Mouse (Mus musculus) heart, postnatal 10 days (tissue): ENCODE measurements around the gene Fpgs. TPM values are rescaled to one million over a fixed set of nuclear protein-coding genes. Genes with fewer than 3 reads are reported as not detected.

Experiments
- DNase-seq, 2 experiments: peaks; one replicate each; pipeline ENCODE4 v3.0.0; 2021
- intact Hi-C: fragments of 180-260 bp; cut with DNase I; formaldehyde crosslinking; loops from one replicate; pipeline ENCODE4 v1.15.1; 2025
- total RNA-seq, 2 experiments: library from RNA; stranded (reverse); gene quantifications; 2 replicates each; pipeline ENCODE4 v1.2.3; 2021

The Fpgs gene
- total RNA-seq, 2 experiments from 2014 or later, result 9.9 to 11.7 TPM

DNA sequence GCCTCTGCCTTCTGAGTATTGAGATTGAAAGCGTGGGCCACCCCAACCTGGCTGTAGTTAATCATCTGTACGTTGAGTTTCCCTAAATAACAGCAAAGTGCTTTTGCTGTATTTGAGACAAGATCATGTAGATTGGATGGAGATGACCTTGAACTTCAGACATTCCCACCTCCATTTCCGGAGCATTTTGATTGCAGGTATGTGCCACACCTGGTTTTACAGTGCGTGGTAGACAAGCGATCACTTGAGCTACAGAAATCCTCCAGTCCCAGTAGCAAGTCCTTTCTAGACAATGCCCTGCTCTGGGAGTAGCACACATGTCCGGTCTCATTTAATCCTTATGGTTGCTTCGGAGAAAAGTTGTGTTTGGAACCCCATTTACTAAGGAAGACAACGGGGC lies 899 bp downstream of the Fpgs start:
- no peak for DNase-seq
- intact Hi-C loops, result no loop called here

DNA sequence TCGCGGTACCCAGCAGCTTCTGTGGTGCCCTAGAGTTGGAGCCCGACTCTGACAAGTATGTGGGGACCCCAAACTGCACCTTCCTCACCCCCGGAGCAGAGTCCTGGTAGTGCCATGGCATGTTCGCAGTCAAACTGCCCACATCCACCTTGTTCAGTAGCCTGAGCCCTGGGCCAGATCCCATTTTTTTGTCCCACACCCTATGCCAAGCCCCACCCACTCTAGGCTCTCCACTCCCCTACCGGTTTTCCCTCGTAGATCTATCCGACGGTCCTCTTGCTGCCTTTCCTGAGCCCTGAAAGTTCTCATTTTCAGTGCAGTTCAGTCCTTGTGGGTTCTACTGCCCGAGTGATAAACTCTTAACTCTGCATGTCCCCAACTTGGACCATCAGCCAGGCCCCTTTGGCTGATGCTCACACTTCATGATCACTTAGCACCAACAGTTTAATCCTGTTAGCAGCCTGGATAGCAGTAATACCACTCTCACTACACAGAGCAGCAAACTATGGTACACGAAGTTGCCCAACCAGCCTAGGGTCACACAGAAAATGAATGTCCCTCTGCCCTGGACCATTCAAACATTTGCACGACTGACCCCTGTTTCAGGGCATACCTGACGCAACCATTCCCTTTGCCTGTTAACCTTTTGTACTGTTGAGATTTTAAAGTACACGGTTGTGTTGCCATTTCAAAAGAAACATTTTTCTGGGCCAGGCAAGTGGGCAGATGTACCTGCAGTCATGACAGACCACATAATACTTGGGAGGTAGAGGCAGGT lies 2.8 kb downstream of the Fpgs start:
- intact Hi-C loops, result no loop called here
- DNase-seq, result no peak

DNA sequence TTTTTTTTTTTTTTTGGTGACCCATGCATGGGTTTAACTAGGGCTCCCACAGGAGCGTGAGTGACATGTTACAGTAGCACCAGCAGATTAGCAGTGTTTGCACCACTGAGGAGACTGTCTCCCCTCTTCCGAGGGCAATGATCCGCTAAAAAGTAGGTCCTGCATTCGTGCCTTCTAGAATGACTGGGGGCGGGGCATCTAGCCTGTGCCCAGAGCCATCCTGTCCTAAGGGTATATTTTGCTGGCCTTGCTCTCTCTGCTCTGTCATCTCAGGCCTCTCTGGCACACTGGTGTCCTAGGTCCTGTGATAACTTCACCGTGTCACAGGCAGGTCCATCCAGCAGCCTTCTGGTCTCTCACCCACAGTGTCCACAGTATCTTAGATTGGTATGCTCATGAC lies 4.3 kb downstream of the Fpgs start:
- DNase-seq, result no peak
- intact Hi-C loops, result no loop called here

DNA sequence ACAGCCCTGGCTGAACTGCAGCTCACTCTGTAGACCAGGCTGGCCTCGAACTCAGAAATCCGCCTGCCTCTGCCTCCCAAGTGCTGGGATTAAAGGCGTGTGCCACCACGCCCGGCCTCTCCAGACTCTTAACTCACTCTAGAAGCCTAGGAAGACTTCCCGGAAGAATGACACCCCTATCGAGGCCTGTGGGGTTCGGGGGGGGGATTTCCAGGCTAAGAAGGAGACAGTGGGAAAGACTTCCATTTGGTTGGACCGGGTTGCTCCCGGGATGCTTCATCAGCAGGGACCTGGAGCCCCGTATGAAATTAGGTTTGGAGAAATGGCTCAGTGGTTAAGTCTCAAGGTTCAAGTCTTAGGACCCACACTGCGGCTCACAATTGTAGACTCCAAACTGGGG lies 9.3 kb downstream of the Fpgs start:
- intact Hi-C loops, result no loop called here
- no peak for DNase-seq

DNA sequence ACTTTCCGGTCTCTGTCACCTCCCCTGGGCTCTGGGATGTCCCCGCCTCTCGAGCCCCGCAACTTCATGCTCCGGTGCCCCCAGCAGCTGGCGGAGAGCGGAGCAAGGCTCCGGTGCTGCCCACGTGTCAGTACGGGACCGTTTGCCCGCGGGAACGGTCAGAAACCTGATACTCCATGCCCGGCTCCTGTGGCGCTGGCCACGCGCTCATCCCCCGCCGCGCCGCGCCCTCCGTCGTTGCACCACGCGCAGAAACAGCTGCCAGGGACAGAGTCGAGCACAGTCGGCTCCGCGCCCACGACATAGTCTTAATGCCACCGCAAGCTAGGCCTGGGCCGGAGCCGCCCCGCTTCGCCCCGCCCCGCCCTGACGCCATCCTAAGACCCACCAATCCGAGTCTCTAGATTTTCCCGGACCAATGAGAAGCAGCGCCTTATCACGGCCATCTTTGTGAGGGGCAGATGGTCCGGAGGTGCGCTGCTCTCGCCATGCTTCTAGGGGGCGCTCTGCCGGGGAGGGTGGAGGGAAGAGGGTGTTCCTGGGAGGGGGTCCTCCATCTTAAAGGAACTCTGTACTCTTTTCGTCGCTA lies 10.0 kb downstream of the Fpgs start:
- intact Hi-C loops, result no loop called here
- DNase-seq, result peak; percentile 97 to 98

DNA sequence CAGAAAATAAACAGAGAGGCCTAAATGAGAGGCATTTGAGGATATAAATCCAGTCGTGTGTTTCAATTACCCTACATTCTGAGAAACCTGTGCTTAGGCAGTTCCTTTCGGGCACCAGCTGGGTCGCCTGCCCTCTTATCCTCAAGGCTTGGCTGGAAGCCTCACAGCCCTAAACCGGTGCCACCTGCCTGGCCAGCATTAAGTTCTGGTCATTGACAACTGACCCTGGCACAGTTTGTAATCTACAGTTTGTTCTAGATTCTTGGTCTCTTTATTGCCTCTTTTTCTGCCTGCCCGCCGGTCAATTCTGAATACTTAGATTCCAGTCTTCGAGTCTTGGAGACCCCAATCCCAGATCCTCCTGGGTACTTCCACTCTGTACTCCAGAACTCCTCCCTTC lies 10.7 kb downstream of the Fpgs start:
- peak in 1 of 2 experiments; percentile 37 for DNase-seq
- intact Hi-C loops, result no loop called here

DNA sequence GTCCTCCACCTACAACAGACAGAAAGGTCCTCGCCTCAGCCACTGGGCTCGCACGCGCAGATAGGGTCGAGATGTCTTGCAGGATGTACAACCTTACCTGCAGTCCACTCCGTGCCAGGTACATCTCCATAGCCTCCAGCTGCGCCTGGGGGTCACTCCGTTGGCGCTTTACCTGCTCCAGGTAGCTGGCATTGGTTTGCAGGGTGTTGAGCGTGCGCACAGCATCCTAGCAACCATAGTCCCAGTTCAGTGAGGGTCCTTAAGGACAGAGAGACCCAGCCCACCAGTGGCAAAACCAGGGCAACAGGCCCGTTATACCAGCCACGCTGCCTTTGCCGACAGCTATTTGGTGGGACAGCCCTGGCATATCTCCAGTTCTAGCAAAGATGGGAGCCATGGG lies 11.4 kb downstream of the Fpgs start:
- DNase-seq, result no peak
- intact Hi-C loops, result no loop called here

DNA sequence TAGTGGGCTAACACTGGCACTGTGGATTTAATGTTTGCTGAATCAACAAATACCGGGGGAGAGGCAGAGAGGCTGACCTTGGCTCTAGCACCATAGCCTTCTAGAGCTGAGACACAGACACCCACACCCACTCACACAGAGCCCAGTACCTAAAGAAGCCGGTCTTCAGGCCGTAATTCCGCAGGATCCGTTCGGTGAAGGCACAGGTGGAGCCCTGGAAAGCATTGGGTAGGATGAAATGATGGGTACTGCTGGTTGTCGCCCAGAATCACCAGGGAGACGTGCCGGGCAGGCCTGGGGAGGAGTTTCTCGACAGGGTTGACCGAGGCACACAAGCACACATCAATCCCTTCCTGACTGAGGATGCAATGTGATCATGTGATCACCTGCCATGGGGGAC lies 12.9 kb downstream of the Fpgs start:
- intact Hi-C loops, result no loop called here
- DNase-seq, result no peak

DNA sequence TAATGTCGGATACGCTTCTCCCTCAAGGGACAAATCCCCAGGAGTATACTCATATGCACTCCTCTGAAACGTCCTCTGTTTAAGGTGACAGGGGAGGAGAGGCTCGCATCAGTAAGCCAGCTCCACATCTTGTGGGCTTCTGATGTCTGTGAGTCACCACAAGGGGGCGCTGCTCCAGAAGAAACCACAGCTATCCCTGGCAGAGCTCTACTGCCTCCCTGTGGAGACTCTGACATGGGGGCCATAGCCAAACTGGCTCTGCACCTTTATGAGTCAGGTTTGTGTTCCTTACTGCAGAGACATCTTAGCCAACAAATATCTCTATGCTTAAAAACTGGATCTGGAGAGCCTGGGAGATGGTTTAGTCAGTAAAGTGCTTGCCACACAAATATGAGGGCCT lies 14.5 kb downstream of the Fpgs start:
- DNase-seq, result peak; percentile 91 to 95
- intact Hi-C loops, result loop anchor here (1.0 kb wide), 2 partner anchors 58 to 106 kb away; no protein-coding TSS in a partner anchor

DNA sequence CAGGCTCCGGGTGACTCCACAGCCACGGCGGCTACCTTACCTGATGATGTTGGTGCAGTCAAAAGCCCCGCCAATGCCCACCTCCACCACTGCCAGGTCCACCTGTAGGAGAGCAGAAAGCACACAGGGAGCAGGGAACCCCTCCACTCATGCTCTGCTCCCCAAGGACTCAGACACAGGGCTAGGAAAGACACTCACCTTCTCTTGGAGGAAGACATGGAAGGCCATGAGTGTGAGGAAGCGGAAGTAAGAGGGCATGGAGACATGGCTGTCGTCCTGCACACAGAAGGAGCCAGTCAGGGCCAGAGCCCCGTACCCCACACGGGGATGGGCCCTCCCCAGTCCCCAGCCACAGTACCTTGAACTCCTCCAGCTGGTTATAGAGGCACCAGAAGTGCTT lies 16.4 kb downstream of the Fpgs start:
- intact Hi-C loops, result no loop called here
- DNase-seq, result no peak

DNA sequence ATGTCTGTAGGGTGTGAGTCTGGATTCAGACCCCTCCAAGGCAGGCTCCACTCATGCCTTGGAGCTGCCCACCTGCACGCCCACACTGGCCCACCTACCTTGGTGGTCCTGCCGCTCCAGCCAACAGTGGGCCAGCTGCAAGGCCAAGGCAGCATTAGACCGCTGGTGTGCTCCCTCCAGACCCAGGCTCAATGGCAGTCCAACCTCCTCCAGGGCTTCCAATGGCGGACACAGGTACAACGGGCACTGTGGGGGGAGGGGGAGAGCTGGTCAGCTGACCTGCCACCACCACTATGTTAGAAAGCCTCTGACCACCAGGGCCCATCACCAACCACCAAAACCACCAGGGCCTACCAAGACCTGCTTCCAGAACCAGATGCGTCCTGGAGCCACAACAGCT lies 17.3 kb downstream of the Fpgs start:
- intact Hi-C loops, result no loop called here
- DNase-seq, result no peak

DNA sequence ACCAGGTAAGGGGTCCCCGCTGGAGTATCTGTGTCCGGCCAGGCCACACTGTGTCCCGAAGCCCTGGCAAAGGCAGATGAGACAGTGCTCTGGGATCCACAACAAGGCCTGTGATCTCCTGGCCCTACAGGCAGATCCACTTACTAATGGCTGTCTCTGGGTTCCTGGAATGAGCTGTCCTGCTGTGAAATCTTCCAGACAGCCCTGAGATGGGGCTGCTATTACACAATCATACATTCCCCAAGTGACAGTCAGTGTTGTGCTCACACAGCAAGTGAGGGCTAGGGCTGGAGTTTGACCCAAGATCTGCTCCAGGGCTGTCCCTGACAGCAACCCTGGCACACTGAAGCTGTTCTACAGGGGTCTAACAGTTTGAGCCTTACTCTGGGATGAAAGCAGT lies 18.1 kb downstream of the Fpgs start:
- no peak for DNase-seq
- intact Hi-C loops, result no loop called here

DNA sequence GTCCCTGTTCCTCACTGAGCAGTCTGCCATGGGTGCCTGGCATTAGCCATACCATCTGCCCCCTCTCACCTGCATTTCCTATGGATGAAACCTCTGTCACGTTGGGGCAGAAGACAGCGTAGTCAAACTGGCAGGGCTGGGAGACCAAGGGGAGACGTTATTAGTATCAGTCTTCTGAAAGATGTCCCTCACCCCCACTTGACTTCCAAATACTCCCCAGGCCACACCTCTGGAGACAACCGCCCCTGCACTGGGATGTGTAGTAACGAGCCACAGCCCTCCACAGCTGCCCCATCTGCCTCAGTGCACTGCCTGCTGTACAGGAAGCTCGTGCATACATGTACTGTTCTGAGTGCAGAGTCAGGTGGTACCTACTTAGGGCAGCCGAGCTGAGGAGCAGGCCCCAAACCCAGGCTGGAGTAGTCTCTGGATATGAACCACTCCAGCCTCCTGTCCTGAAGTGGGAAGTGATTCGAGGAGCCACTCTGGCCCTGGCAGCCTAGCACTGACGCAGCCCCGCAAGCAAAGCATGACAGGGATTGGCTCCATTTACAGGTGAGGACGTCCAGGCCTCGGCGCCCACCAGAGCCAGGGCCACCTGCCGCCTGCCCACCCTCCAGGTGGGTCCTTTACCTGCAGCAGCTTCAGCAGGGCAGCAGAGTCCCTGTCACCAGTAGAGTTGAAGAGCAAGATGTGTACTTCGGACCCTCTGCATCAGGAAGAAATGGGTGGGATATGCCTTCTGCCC lies 19.1 kb downstream of the Fpgs start:
- DNase-seq, result no peak

DNA sequence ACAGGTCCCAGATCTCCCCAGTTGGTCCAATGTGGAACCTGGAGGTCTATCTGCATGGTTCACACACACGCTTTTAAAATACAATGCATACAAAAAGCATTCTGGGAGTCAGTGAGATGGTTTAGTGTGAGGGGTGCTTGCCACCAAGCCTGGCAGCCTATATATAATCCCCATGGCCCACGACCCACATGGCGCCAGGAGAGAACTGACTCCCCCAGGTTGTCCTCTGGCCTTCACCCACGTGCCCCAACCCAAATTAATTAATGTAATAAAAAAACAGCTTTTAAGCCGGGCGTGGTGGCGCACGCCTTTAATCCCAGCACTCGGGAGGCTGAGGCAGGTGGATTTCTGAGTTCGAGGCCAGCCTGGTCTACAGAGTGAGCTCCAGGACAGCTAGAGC lies 20.2 kb downstream of the Fpgs start:
- no peak for DNase-seq
- intact Hi-C loops, result no loop called here

More for the DNA sequence above, 19.1 kb downstream of the Fpgs start:
- intact Hi-C loops, result no loop called here

DNA sequence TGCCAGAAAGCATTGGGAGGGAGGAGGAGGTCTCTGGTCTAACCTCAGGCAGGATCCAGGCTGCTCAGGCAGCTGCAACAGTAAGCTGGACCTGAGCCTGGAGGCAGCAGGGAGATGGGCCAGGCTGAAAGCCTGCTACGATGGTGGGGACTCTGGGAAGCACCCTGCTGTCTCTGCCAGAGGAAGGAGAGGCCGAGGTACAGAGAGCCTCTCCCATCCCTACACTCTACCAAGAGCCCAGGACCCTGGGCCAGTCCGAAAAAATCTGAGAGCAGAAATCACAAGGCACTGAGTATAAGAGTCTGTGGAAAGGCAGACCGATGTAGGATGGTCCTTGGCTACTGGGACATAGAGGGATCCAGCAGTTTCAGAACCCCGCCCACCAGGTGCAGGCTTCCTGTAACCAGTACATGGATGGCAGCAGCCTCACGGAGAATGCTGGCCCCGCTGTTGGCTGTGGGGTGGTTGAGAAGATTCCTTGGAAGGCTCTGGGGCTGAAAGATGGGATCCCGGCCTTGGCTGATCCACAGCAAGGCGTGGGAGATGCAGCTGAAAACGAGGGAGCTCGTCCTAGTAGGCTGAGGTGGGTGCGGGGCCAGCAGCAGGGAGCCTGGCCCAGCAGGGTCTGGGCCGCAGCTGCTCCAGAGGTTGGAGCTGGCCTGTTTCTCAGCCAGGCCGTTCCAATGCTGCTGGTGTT lies 21.1 kb downstream of the Fpgs start:
- peak; percentile 43 to 45 for DNase-seq
- intact Hi-C loops, result no loop called here

DNA sequence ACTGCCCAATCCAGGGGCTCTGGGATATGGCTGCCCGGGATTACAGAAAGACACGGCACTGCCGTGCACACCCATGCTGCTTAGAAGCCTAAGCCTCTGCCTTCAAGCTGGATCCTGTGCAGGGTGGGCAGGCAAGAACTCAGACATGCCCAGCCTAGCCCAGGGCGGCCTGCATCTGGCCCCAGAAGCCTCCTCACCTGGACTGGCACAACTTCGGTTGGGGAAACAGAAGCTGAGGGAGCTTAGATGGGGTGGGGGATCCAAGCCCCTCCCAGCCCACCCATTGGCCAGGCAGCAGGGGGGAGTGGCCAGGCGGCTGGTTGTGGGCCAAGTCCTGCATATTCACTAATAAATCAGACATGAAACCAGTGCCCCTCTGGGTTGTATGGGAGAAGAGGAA lies 22.2 kb downstream of the Fpgs start:
- intact Hi-C loops, result no loop called here
- no peak for DNase-seq

DNA sequence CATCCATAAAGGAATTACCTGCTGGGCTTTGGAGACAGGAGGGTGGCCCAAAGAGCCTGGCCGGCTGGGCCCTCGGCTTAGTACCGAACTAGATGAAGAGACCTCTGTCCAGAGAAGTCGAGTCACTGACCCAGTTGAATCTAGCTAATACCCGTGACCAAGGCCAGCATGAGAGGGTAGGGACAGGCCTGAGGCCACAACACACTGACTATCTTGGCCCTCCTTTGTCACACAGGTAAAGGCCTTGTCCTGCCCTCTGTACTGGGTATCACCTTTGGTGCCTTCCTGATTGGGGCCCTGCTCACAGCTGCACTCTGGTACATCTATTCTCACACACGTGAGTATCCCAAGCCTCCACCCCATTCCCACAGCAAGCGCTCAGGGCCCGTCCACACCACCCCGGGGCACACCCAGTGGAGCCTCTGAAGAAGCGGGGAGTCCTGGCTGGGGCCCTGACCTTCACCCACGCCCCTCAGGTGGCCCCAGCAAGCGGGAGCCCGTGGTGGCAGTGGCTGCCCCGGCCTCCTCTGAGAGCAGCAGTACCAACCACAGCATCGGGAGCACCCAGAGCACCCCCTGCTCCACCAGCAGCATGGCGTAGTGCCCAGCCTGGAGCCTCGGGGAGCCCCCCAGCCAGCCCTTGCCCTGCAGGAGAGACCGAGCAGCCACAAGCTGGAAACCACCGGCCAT lies 22.8 kb downstream of the Fpgs start:
- intact Hi-C loops, result no loop called here
- no peak for DNase-seq

DNA sequence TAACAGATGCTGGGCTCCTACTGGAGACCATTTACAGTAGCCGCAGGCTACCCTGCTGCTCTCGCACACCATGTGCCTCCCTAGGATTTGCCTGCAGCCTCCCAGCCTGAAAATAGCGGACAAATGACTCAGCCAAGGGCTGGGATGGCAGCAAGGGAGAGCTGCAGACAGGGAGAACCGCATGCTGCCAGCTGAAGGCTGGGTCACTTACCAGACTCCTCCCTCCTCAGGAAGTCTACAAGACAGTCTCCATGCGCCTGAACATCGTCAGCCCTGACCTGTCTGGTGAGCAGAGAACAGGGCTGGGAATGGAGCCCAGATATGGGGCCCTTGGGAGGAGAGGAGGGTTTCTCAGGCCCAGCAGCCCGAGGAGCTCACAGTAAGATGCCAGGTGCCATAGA lies 23.9 kb downstream of the Fpgs start:
- intact Hi-C loops, result no loop called here
- DNase-seq, result peak; percentile 52 to 57

DNA sequence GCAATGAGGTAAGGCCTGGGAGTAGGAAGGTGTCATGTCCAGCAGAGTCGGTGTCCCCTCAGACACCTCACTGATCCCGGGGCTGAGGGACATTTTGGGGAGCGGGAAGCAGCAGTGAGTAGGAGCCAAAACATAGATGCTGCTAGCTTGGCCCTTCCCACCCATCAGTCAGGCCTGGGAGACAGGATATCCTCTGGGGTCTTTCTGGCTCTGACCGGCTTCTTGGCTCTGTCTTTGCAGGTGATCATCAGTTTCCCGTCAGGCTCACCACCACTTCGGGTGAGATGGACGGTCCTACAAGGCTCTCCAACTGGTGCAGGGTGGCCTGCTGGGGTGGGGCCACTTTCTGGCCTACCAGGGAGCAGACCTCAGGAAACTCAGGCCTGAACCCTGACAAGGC lies 26.3 kb downstream of the Fpgs start:
- intact Hi-C loops, result no loop called here
- no peak for DNase-seq

DNA sequence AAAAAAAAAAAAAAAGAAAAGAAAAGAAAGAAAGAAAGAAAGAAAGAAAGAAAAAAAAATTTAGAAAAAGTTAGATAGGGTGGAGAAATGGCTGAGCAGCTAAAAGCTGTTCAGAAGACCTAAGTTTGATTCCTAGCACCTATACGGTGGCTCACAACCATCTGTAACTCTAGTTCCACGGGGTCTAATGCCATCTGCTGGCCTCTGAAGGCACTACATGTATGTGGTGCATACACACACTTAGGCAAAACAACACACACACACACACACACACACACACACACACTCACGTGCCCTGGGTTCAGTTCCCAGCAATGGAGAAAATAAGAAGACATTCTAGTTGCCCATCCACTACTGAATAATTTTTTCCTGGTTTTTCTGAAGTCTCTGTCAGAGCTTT lies 27.1 kb downstream of the Fpgs start:
- no peak for DNase-seq
- intact Hi-C loops, result no loop called here
